Mouse (Mus musculus) c-Kit-positive CD71-positive TER-119-negative erythroid progenitor cells, embryonic 14.5 days (primary cell): Measurements from ENCODE around the gene Bdkrb2.

ENCODE experiments used
- DNase-seq: peaks from one replicate; pipeline ENCODE4 v3.0.0-alpha.2; 2013; ENCODE audit warnings: low read depth

Bdkrb2 gene

DNA sequence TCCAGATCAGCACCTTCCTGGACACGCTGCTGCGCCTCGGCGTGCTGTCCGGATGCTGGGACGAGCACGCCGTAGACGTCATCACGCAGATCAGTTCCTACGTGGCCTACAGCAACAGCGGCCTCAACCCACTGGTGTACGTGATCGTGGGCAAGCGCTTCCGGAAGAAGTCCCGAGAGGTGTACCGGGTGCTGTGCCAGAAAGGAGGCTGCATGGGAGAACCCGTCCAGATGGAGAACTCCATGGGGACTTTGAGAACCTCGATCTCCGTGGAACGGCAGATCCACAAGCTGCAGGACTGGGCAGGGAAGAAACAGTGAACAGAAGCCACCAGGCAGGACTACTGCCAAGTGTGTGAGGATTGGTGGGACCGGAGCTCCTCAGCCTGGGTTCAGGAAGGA is 29.3 kb downstream of the Bdkrb2 start:
- no peak for DNase-seq

DNA sequence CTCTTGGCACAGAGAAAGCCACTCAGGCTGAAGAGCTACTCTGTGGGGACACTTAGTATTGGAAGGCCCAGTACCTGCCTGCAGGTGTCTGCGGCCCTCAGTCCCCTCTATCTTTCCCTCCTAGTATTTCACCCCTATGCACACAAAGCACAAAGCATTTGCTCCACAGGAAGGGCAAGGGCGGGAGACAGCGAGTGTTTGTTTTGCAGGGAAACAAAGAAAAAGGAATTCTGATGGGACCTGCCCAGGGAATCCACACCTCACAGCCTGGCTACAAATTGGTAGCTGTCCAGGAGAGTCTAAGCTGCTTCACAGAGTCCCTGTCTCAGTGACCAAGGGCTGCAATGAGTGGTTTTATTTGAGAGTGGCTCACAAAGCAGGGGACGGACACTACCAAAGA is 30.4 kb downstream of the Bdkrb2 start:
- DNase-seq: no peak

DNA sequence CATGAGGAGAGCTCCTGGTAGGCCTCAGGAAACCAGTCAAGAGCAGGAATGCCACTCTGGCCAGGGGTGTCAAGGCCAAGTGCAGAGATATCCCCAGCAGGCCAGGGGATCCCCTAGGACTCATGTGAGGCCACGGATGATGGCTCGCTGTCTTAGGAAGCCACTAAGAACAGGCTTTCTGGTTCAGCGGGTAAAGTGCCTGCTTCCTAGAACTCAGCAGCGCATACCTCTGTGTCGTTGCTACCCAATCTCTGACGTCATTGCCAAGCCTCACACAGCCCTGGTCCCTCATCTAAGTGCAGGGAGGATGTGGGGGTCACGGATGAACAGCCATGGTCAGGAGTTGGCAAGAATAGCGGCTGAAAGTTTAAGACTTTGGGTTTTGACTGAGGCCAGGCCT is 34.1 kb downstream of the Bdkrb2 start:
- no peak for DNase-seq

DNA sequence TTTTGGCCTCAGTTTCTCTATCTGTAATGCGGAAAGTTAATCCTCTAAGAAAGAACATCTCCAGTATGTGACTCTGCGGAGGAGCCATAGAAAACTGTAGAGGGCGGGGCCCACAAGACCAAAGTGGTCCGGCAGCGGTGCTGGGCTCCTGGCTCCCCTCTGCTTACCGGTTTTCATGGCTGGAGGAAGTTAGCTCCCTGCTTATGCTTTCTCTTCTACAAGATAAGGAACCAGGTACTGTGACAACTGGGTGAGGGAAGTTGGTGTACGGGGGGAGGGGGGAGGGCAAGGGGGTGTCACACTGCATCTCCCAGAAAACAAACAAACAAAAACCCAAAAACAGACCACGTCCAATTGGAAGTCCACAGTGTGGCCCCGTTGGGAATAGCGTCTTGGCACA is 35.5 kb downstream of the Bdkrb2 start:
- no peak for DNase-seq

DNA sequence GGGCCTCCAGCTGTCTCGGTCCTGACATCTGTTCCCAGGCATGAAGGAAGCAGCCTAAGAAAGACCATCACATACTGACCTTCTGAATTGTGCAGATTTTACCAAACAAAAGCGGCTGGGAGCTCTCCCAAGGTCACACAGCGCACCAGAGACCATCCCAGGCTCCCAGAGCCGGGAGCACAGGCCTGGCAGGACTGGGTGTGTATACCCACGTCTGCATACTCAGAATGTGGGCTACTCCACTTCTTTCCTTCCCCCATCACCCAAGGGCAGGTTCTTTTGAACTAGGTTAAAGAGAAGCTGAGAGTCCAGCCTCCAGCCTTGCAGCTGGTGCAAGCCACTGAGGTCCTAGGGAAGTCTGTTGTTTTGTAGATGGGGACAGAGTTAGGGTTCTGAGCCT is 36.1 kb downstream of the Bdkrb2 start:
- DNase-seq: no peak

DNA sequence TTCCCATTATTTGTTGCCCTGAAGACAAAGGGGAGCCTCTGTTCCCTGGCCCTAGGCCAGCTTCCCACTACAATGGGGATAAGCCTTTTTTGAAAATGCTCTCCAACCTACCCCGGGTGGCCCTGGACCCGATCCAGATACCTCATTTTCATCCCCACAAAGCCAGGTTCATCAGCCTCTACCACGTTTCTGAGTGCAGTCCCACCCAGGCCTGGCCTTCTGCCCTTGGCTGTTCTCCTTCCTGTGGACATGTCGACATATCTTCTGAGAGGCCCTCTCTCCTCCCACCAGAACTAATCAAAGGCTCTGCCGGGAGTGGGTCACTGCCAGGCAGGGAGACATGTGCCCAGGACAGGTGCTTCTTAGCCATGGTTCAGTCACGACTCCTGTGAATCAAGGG is 38.6 kb downstream of the Bdkrb2 start:
- DNase-seq: no peak

DNA sequence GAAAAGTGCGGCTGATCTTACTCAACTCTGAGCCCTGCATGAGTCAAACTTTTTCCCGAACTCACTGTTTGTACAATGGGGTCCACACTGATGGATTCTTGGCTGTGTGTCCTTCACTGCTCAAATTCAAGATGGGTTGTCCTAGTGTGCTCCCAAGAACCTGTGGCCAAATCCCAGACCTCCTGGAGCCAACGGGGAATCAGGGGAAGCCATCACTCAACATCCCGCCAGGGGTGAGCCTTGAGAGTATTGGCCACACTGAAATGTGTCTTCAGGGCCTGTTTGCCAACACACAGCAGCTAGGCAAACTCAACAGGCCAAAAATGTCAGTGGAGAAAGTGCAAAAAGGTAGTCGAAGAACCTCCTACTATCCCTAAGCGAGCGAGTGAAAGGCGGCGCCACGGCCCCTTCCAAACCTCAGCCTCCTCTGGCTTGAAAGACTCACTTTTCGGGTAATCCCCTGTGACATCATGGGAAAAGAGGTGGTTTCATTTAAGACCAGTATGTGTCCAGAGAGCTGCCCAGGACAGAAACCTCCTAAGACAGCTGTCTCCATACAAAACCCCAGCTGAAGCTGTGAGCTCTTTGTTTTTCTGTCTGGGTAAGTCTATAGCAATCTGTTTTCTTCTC is 39.7 kb downstream of the Bdkrb2 start, which contains the start of gene Bdkrb1:
Gene Bdkrb1, plus strand, starts transcription at position 505 of the 630 bp plus-strand sequence.
- no peak for DNase-seq

DNA sequence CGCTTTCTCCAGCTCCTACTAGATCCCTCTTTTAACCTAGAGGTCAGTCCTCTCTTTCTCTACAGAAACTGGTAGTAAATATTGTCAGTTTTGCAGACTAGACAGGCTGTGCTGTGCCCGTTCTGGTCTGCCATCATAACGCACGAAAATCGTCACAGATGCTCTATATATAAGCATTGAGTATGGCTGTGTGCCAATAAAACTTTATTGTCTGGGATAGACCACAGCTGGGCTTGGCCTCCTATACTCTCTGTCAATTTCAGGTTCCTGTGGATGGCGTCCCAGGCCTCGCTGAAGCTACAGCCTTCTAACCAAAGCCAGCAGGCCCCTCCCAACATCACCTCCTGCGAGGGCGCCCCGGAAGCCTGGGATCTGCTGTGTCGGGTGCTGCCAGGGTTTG is 40.9 kb downstream of the Bdkrb2 start:
- no peak for DNase-seq

DNA sequence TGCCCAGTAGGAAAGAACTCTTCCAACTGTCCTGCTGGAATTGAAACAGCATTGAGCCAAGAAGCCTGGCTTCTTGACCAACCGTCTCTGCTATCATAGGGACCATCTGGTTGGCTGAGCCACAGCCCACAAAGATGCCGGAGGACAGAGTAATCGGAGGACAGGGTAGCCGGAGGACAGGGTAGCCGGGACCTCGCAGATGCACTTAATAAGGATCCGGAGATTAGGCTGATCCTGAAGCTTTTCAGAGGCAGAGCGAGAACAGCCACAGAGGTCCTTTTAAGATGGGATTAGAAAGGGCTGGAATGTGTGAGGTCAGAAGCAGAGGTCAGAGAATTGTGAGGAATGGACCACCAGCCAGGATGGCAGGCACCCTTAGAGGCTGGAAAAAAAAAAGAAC is 42.2 kb downstream of the Bdkrb2 start:
- DNase-seq: no peak

DNA sequence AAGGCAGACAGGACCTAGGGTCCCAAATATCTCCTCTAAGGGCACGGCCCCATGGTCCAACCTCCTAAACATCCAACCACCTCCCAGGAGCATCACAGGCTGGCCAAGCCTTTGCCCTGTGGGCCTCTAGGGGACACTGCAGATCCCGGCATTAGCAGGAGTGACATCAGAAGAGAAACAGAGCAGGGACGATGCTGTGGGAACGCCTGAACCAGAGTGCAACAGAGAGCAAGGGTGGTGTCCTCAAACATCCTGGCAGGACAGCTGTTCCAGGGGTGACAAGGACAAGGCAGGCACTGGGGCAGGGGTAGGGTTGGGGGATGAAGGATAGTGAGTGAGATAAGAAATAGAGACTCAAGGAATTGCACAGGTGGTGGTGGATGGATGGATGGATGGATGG is 43.9 kb downstream of the Bdkrb2 start:
- no peak for DNase-seq

DNA sequence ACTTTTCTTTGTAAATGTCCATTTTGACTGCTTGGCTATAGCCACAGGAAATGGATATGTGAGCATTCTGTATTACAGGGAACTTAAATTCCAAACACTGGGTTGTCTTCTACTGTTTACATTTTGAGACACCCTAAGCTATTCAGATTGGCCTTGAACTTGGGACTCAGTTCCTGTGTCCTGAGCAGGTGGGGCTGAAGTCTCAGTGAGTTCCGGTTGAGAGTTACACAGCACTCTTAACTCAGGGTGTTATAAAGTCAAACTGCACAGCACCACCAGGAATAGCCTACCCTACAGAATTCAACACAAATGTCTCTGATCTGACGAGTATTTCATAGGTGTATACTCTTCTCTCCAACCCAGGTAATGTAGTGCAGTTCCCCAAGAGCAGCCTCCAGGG is 48.0 kb downstream of the Bdkrb2 start:
- DNase-seq: no peak

DNA sequence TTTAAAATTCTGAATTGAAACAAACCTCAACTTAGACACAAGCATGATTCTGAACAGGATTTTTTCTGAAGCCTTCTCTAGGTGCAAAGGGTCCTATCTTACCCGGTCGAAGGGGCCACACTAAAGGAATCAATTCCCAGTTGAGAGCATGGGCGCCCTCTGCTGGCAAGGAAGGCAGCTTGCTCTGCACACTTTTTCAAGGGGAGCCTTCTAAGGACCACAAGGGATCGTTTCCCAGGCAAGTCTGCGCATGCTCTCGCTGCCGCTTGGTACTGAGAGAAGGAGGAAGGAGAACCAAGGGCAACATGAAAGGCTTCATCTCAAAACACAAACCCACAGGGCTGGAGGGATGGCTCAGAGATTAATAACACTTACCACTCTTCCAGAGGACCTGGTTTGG is 48.7 kb downstream of the Bdkrb2 start:
- DNase-seq: peak; percentile 49

DNA sequence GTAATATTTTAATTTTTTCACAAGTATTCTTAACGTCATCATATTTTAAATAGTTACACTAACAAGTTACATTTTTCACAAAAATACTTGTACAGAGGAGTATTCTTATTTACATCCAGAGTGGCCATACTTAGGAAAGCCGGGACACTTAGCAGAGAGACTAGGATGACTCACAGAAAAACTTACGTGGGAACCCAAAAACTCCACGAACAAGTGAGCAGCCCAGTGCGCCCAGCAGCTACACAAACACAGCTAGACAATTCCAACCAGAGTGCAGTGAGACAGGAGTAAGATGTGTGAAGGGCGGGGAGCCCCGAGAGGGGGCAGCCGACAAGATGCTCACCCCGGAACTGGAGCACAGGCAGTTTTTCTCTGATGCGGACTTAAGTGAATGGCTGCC is 50.5 kb downstream of the Bdkrb2 start:
- DNase-seq: no peak

DNA sequence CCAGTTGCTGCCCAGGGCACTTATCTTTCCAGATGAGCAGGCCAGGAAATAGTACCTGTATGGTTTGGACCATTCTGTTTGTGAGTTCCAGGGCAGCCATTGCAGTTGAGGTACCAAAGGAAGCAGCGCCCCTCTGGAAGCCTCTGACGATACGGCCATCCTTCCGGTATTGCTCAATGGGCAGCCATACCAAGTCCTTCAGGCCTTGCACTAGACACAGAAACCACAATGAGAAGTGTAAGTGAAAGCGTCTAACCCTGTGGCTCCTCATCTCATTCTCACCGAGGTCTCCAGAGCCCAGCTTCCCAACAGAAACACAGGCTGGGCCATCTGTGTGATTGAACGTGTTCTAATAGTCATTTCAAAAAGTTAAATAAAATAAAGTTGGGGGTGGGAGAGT is 59.0 kb downstream of the Bdkrb2 start:
- no peak for DNase-seq

DNA sequence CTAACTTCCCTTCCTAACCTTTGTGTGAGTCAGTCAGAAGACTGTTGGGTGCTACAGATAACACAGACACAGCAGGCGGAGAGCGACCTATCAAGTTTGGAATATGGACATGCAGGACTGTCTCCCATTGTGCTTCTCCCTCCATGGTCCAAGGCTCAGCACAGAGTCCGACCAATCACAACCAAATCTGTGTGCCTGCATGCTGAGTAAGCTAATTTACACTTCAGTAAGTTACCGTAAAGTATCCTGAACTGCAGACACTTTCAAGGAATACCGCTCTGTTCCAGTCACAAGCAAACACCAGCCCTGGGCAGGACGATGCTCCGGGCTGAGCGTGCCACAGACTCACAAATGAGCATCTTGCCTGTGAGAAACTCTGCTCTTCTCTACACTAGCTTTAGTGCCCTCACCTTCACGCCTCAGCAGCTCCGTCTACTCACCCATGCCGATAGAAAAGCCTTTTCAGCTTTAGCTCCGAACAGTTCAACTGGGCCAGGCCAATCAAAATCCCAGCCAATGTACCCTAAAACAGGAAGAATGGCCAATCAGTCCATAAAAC is 60.0 kb downstream of the Bdkrb2 start:
- no peak for DNase-seq

DNA sequence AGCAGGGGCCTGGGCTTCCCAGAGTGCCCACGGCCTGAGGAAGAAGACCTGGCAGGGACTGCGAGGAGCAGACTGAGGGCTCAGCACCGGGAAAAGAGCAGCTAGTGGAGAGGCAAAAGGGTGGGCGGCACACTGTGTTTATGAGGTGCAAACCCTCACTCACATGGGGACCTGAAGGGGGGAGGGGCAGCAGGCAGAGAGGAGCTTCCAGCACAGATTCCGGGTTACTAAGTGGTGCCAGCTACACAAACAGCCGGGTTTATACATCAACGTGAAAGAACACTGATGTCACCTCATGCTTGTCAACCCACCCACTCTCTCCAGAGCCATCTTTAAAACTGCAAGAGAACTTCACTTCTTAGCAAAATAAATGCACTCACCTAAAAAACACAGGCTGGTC is 62.8 kb downstream of the Bdkrb2 start:
- no peak for DNase-seq

DNA sequence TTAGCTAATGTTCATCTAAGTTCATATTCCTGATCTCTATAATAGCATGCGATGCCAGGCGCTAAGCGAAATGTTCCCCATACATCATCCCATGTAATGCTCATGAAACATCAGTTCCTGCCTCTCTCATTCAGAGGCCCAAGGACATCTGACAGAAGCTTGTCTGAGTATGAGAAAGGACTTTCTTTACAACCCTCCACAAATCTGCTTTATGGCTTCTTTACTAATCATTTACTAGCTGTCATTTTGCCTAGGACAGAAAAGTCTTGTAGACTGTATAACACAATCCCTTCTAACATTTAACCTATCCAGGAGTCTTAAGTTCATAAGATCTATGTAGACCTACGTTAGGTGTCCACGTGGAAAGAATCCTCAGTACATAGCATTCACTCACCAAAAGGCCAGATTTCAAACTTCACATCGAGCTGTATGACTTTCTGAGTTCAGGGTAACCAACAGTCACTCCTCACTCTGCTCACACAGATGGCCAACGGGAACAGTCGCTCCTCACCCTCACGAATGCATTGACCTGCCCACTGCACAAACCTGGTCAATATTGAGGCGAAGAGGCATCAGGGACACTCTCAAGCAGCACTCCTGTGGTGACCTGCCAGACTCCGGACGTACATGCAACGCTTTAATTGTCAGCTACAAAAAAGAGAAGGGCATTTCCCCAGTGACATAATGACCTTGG is 71.5 kb downstream of the Bdkrb2 start:
- DNase-seq: no peak

DNA sequence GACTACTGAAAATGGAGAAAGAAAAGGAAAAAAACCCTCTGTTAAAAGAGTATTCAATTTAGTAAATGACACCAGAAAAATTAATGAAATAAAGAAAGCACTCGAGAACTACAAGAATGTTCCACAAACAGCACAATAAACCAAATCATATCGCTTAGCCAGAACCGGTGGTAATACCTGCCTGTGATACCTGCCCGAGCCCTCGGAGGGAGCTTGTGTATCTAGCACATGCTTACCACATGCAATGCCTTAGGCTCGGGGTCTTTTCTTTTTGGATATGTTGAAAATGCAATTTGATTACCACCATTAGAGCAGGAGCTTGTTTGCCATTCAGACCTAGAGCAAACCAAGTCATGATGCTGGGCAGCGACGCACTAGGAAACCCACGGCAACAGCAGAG is 73.5 kb downstream of the Bdkrb2 start:
- DNase-seq: no peak

DNA sequence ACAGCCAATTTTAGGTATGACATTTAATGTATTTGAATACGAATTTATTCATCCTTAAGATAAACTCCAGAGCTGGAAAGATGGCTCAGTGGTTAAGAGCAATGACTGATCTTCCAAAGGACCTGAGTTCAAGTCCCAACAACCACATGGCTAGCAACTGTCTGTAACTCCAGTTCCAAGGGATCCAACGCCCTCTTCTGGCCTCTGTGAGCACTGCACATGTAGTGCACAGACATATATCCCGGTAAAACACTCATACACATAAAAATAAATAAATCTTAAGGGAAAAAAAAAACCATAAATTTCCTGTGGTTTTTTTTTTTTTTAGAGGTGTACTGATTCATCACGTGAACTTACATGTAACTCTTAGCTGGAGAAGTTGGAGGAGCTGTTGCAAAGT is 74.5 kb downstream of the Bdkrb2 start:
- DNase-seq: no peak

DNA sequence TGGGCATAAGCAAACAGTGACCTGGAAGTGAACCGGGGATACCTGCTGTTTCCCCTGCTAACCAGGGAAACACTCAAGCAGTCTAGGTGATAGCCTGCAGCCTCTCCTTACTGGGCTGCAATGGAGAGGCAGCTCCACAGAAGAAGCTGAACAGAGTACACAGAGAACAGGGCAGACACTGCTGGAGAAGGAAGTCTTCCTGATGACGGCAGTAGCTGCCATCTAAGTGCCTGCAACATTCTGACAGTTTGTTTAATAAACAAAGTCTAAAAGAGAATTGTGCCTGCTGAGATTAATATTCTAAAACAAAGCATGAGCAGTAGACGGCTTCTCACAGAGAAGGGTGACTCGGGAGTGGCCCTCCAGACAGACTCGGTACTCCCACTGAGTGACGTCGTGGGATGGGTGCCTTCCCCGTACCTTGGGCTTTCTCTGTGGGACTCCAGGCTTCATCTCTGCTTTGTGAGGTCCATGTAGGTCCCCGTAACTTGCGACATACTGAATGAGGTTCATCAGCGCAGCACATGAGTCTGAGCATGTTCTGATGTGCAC is 79.8 kb downstream of the Bdkrb2 start:
- no peak for DNase-seq
